Mouse (Mus musculus): ENCODE data around the gene Tead1. TPM values are rescaled to one million over a fixed set of nuclear protein-coding genes. Genes with fewer than 3 reads are reported as not detected.
A peak's percentile ranks its signal among the peaks of the same experiment; 100 is the strongest.

Tead1 gene
- polyA plus RNA-seq, 1 experiment = 25.1 TPM

DNA sequence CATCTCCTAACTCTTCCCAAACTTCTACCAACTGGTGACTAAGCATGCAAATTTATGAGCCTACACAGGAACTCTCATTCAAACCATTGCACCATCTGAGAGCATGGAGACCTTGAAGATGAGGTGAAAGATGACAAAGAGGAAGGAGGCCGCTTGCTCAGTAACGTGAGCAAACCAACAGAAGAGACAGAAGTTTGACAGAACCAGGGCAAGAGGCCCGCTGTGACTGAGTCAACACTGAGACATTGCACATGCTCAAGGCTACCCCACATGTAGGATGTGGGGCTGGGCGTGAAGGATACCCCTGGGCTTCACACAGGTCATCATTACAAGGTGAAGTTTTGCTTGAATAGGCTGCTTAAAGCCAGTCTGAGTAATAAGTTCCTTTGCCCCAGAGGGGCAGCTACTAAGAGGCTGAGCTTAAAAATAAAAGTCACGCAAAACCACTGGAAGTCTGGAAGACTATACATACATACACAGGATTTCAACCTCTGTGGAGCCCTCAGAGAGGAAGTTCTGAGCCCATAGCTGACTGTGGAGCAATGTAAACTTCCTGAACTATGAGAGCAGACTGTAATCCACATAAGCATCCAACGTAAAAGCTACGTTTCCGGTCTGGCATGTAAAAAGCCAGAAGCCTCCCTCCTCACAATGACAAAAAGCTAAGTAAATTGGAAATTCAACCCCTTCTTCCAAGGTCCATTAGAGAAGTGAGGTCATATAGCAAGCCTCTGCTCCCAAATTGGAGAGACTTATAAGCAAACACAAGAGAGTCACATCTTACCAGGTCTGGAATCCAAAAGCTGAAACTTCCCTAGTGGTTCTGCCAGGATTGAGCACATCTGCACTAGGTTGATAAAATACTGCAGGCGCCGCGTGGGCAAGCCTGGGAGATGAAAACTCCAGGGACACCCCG is 16.5 kb upstream of the Tead1 start:
- no peaks in the 10 kb centered on the region for H3K79me3 ChIP-seq (ENCODE audit: low read depth)

GRCm38 (mm10) chr7:112663314-112663966 is 15.7 kb upstream of the Tead1 start:
- no peaks in the 10 kb centered on the region for H3K36me3 ChIP-seq (ENCODE audit: control insufficient read depth, insufficient read depth)
- peak overlapping the region; percentile 27 for H3ac ChIP-seq (ENCODE audit: control insufficient read depth, insufficient read length, low read depth)
- TF ChIP-seq CEBPB (IDR thresholded peaks at IDR 0.05; ENCODE audit: low read depth) (peak; percentile 52), MYOD1 (IDR thresholded peaks at IDR 0.05; ENCODE audit: control insufficient read depth, insufficient read length, low read depth) (no peak)
- no peak overlapping the region for H3K4me3 ChIP-seq (ENCODE audit: insufficient read depth, poor library complexity, severe bottlenecking)
- H3K79me3 ChIP-seq (ENCODE audit: low read depth) = no peaks in the 10 kb centered on the region
- no peaks in the 10 kb centered on the region for H3K27me3 ChIP-seq (ENCODE audit: control insufficient read depth, insufficient read depth, insufficient read length)
- no peaks in the 10 kb centered on the region for H3K79me2 ChIP-seq (ENCODE audit: control insufficient read depth, insufficient read depth)

More for the DNA sequence above, 16.5 kb upstream of the Tead1 start:
- Histone ChIP-seq H3K27me3 (ENCODE audit: control insufficient read depth, insufficient read depth, insufficient read length) (no peaks in the 10 kb centered on the region), H3K79me2 (ENCODE audit: control insufficient read depth, insufficient read depth) (no peaks in the 10 kb centered on the region), H3K4me3 (ENCODE audit: insufficient read depth, poor library complexity, severe bottlenecking) (no peak overlapping the region), H3K36me3 (ENCODE audit: control insufficient read depth, insufficient read depth) (no peaks in the 10 kb centered on the region), H3ac (ENCODE audit: control insufficient read depth, insufficient read length, low read depth) (no peak overlapping the region)
- TF ChIP-seq CTCF (IDR thresholded peaks at IDR 0.05; ENCODE audit: control insufficient read depth, insufficient read depth, insufficient read length) (no peak), FOSL1 (IDR thresholded peaks at IDR 0.05; ENCODE audit: insufficient read depth, low read length, poor library complexity, severe bottlenecking) (no peak), MAX (IDR thresholded peaks at IDR 0.05) (no peak), MYOG (IDR thresholded peaks at IDR 0.05; ENCODE audit: control insufficient read depth, extremely low read depth, insufficient read length) (no peak), USF1 (IDR thresholded peaks at IDR 0.05; ENCODE audit: low read depth) (no peak), MYOD1 (IDR thresholded peaks at IDR 0.05; ENCODE audit: control insufficient read depth, insufficient read length, low read depth) (no peak), CEBPB (IDR thresholded peaks at IDR 0.05; ENCODE audit: low read depth) (no peak)

DNA sequence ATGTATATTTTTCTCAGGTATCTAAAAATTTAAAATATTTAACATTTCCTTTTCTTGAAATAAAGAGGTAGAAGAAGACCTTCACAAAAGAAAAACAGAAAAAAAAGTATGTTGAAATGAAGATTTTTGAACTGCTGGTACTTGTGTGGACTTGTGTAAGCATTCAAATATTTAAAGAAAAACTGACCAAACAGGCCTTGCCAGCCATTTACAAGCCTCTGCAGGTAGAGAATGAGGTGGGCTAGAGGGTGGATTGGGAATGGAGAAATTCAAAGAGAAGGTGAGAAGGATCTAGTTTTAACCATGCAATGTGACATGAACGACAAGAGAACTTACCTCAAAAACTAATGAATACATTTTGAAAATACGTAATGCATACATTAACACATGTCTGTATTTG is 9.1 kb upstream of the Tead1 start:
- Histone ChIP-seq H3K36me3 (ENCODE audit: control insufficient read depth, insufficient read depth) (no peaks in the 10 kb centered on the region), H3ac (ENCODE audit: control insufficient read depth, insufficient read length, low read depth) (no peak overlapping the region), H3K79me2 (ENCODE audit: control insufficient read depth, insufficient read depth) (no peaks in the 10 kb centered on the region), H3K4me3 (ENCODE audit: insufficient read depth, poor library complexity, severe bottlenecking) (no peak overlapping the region), H3K27me3 (ENCODE audit: control insufficient read depth, insufficient read depth, insufficient read length) (no peaks in the 10 kb centered on the region), H3K79me3 (ENCODE audit: low read depth) (no peaks in the 10 kb centered on the region)
- TF ChIP-seq FOSL1 (IDR thresholded peaks at IDR 0.05; ENCODE audit: insufficient read depth, low read length, poor library complexity, severe bottlenecking) = no peak
- no peak for TF ChIP-seq MAX (IDR thresholded peaks at IDR 0.05)
- TF ChIP-seq CTCF (IDR thresholded peaks at IDR 0.05; ENCODE audit: control insufficient read depth, insufficient read depth, insufficient read length) = no peak
- TF ChIP-seq MYOD1 (IDR thresholded peaks at IDR 0.05; ENCODE audit: control insufficient read depth, insufficient read length, low read depth) = no peak
- no peak for TF ChIP-seq CEBPB (IDR thresholded peaks at IDR 0.05; ENCODE audit: low read depth)
- TF ChIP-seq USF1 (IDR thresholded peaks at IDR 0.05; ENCODE audit: low read depth) = no peak
- TF ChIP-seq MYOG (IDR thresholded peaks at IDR 0.05; ENCODE audit: control insufficient read depth, extremely low read depth, insufficient read length) = no peak

- Histone ChIP-seq H3K36me3 (ENCODE audit: control insufficient read depth, insufficient read depth) (no peaks in the 10 kb centered on the region), H3K27me3 (ENCODE audit: control insufficient read depth, insufficient read depth, insufficient read length) (no peaks in the 10 kb centered on the region), H3K79me3 (ENCODE audit: low read depth) (peaks cover 36% of the 10 kb centered on the region), H3K4me3 (ENCODE audit: insufficient read depth, poor library complexity, severe bottlenecking) (peak overlapping the region; percentile 72), H3ac (ENCODE audit: control insufficient read depth, insufficient read length, low read depth) (peak overlapping the region; percentile 40), H3K79me2 (ENCODE audit: control insufficient read depth, insufficient read depth) (peaks cover 43% of the 10 kb centered on the region)
- TF ChIP-seq CEBPB (IDR thresholded peaks at IDR 0.05; ENCODE audit: low read depth) = no peak
- TF ChIP-seq USF1 (IDR thresholded peaks at IDR 0.05; ENCODE audit: low read depth) = no peak
- TF ChIP-seq FOSL1 (IDR thresholded peaks at IDR 0.05; ENCODE audit: insufficient read depth, low read length, poor library complexity, severe bottlenecking) = no peak
- no peak for TF ChIP-seq MYOG (IDR thresholded peaks at IDR 0.05; ENCODE audit: control insufficient read depth, extremely low read depth, insufficient read length)
- TF ChIP-seq MYOD1 (IDR thresholded peaks at IDR 0.05; ENCODE audit: control insufficient read depth, insufficient read length, low read depth) = no peak
- TF ChIP-seq MAX (IDR thresholded peaks at IDR 0.05) = no peak
- no peak for TF ChIP-seq CTCF (IDR thresholded peaks at IDR 0.05; ENCODE audit: control insufficient read depth, insufficient read depth, insufficient read length)
Measured at GRCm38 (mm10) chr7:112678418-112679170, 524 bp upstream of the Tead1 start.

DNA sequence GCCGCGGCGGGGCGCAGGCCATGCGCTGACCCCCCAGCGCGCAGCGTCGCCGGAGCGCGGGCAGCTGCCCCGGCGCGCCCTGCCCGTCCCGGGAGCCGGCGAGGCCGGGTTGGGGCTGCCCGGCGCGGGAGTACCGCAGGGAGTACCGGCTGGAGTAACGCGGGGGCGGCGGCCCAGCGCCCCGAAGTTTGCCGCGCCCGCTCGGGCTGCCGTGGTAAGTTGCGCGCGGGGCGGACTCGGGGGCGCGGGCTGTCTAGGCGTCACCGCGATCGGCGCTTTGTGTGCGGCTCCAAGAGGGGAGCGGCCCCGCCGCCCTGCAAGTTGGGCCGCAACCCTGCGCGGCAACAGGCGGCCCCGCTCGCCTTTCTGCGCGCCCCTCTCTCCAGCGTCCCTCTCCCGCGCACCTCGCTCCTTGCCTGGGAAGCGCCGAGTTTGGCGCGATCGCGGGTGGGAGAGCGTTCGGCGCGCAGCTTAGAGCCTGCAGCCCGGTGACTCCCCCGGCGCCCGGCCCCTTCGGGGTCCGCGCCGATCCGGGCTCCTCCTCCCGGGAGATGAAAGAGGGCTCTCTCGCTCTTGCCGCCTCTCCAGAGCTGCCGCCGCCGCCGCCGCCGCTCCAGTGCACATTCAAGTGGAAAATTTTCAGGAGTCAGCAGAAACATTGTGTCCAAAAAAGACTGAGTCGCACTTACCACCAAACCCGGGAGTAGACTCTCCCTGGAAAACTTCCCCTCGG is 561 bp downstream of the Tead1 start:
- no peaks in the 10 kb centered on the region for H3K27me3 ChIP-seq (ENCODE audit: control insufficient read depth, insufficient read depth, insufficient read length)
- TF ChIP-seq CEBPB (IDR thresholded peaks at IDR 0.05; ENCODE audit: low read depth) = no peak
- TF ChIP-seq FOSL1 (IDR thresholded peaks at IDR 0.05; ENCODE audit: insufficient read depth, low read length, poor library complexity, severe bottlenecking) = no peak
- no peak for TF ChIP-seq USF1 (IDR thresholded peaks at IDR 0.05; ENCODE audit: low read depth)
- H3K4me3 ChIP-seq (ENCODE audit: insufficient read depth, poor library complexity, severe bottlenecking) = peak overlapping the region; percentile 72
- H3K79me2 ChIP-seq (ENCODE audit: control insufficient read depth, insufficient read depth) = peaks cover 54% of the 10 kb centered on the region
- H3K36me3 ChIP-seq (ENCODE audit: control insufficient read depth, insufficient read depth) = peaks cover 8% of the 10 kb centered on the region
- peaks cover 47% of the 10 kb centered on the region for H3K79me3 ChIP-seq (ENCODE audit: low read depth)
- peak overlapping the region; percentile 95 for H3ac ChIP-seq (ENCODE audit: control insufficient read depth, insufficient read length, low read depth)

All from C2C12 (cell line).